Mouse (Mus musculus) hindbrain, postnatal 0 days (tissue): Measurements from ENCODE around the gene Usp3. TPM values are rescaled to one million over a fixed set of nuclear protein-coding genes. Genes with fewer than 3 reads are reported as not detected.

Experiments used
- ATAC-seq: fragments of 200-750 bp; cut with Nextera tagmentation; 2 replicates; pipeline ENCODE4 v1.8.0; 2017; ENCODE audit warnings: mild to moderate bottlenecking, moderate TSS enrichment, moderate library complexity
- DNase-seq: peaks from one replicate; pipeline ENCODE4 v3.0.0-alpha.2; 2015; ENCODE audit warnings: low spot score
- H3K27ac ChIP-seq: fragments of 300-500 bp; sonication (generic); 2 replicates; pipeline ENCODE4 v1.5.1; 2014; ENCODE audit warnings: mild to moderate bottlenecking
- H3K27me3 ChIP-seq: fragments of 300-500 bp; sonication (generic); 2 replicates; pipeline ENCODE4 v1.6.1; 2014; ENCODE audit warnings: low read length, mixed read lengths; ENCODE audit not compliant: insufficient read depth
- H3K36me3 ChIP-seq: fragments of 300-500 bp; sonication (generic); 2 replicates; pipeline ENCODE4 v1.6.1; 2014; ENCODE audit warnings: low read length, mixed read lengths; ENCODE audit not compliant: insufficient read depth
- H3K4me1 ChIP-seq: fragments of 300-500 bp; sonication (generic); 2 replicates; pipeline ENCODE4 v1.6.1; 2014; ENCODE audit warnings: antibody characterized with exemption, low read length, mixed read lengths; ENCODE audit not compliant: insufficient read depth
- H3K4me2 ChIP-seq: fragments of 300-500 bp; sonication (generic); 2 replicates; pipeline ENCODE4 v1.6.1; 2014; ENCODE audit warnings: low read depth, mild to moderate bottlenecking, low read length, moderate library complexity, mixed read lengths
- H3K4me3 ChIP-seq: fragments of 300-500 bp; sonication (generic); 2 replicates; pipeline ENCODE4 v1.5.1; 2014; ENCODE audit warnings: low read length
- H3K9ac ChIP-seq: fragments of 300-500 bp; sonication (generic); replicated peaks from 2 replicates; pipeline ENCODE4 v1.6.1; 2014; ENCODE audit warnings: mild to moderate bottlenecking, low read length, moderate library complexity, mixed read lengths
- H3K9me3 ChIP-seq: fragments of 300-500 bp; sonication (generic); 2 replicates; pipeline ENCODE4 v1.6.1; 2016; ENCODE audit warnings: low read length, mixed read lengths
- CTCF ChIP-seq: IDR thresholded peaks from 2 replicates; pipeline ENCODE4 v1.5.1; 2016; ENCODE audit warnings: antibody characterized with exemption, control low read depth, low read depth
- WGBS: fragments of 180-500 bp; shearing (Covaris S2); extraction: QIAGEN DNeasy Blood & Tissue Kit; methylation state at CpG from one replicate; pipeline ENCODE4 v1.1.7; 2014; 5-methylcytosine and 5-hydroxymethylcytosine counted together
- polyA plus RNA-seq: library from polyadenylated mRNA; unstranded; fragments of >200 nt; fragmentation: Nextera tagmentation; extraction: Ambion mirVana; gene quantifications from 2 replicates; pipeline ENCODE4 v1.2.1, GENCODE M21; 2015
- total RNA-seq: library from RNA; depleted of rRNA; stranded (reverse); fragments of >200 nt; gene quantifications from 2 replicates; pipeline ENCODE4 v1.2.3, GENCODE M21; 2014

The Usp3 gene
- total and polyA plus RNA-seq, 2 experiments from 2014 or later = 28.4 to 39.6 TPM

DNA sequence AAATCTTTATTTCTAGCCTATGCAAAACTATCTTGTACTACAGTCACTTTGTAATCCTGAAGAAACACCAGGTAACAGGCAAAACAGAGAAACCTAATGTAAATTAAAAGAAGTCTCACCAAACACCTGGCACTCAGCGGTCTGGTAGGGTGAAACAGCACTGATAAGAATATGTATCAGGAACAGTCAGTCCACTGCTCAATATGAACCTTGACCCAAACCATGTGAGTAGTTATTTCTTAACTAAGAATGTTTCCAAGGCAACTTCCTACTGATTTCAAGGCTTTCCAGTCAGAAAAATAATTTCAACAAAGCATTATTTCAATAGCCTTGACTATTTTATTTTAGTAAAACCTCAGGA is 17.1 kb downstream of the Usp3 start:
- Histone ChIP-seq H3K36me3 (no peaks in the 10 kb centered on the region), H3K4me3 (no peak overlapping the region), H3K4me2 (no peak overlapping the region), H3K27me3 (no peaks in the 10 kb centered on the region), H3K27ac (no peak overlapping the region), H3K9me3 (no peaks in the 10 kb centered on the region), H3K4me1 (no peaks in the 10 kb centered on the region), H3K9ac (no peak overlapping the region)
- DNase-seq (no peak), ATAC-seq (no peak)
- TF ChIP-seq CTCF = no peak
- 96% methylated on average over 1 of the region's 1 CpGs for WGBS

DNA sequence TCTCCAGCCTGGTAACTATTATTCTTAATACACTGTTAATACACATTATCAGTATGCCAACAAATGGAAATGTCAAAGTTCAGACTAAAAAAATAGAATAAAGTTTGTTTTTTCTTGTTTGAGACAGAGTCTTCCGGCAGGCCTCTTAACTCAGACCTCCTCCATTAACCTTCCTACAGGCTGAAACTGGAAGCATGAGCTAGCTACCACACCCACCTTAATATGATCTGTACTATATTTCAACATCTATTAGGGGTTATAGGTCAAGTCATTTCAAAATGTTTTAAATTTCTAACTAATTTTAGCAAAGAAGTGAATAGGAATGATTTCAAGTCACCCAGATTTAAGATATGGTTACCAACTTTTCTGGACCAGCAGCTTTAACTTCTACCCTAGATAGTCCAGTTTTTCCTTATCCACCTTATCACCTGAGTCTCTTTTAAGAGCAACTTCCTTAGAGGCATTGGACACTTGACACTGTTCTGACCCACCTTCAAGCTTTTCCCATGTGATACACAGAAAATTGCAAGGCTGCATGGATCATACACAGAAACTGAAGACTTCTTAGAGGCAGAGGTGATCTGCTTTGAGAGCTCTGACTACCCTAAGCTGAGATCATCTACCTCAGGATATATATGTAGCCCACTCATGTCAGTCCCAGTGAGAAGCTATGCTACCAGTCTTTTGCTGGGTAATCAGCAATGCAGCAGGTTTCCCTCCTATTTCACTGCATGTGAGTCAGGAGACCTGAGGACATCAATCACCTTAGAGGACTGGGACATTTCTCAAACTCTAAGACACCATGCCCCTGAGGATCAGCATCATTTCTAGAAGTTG is 17.7 kb downstream of the Usp3 start:
- H3K9me3 ChIP-seq = no peaks in the 10 kb centered on the region
- no peak overlapping the region for H3K9ac ChIP-seq
- no peak overlapping the region for H3K27ac ChIP-seq
- no peak overlapping the region for H3K4me3 ChIP-seq
- DNase-seq (no peak), ATAC-seq (no peak)
- TF ChIP-seq CTCF = no peak
- H3K4me2 ChIP-seq = no peak overlapping the region
- H3K36me3 ChIP-seq = no peaks in the 10 kb centered on the region
- no peaks in the 10 kb centered on the region for H3K4me1 ChIP-seq
- H3K27me3 ChIP-seq = no peaks in the 10 kb centered on the region
- WGBS = 89% methylated on average over 1 of the region's 1 CpGs

DNA sequence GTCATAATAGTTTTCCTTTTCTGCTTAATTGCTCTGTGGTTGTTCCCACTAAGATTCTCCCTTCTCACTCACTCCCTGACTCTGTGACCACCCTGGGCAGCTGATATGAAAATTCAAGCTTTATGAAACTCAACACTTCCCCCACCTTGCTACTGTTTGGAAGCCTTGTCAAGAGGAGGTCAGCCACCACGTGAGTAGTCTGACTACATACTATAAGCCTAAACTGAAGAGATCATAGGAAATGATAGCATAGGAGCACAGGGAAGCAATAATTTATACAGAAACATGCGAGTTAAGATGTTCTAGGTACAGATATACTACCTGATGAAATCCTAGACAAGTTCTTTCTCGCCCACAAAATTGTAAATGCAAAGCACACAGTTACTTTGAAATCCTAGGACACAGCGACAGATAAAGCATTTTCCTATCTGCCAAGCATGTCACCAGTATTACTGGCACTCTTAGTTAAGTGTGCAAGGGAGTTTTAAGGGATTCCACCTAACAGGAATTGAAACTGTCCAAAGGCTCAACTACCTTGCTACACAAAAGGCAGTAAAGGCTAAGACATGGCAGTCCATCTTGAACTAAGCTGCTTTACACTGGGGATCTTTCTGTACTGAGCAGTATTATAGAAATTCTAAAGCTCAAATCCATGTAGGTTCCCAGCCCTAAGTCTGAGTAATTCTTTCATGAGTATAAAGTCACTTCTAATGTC is 20.8 kb downstream of the Usp3 start:
- H3K27me3 ChIP-seq = no peaks in the 10 kb centered on the region
- 83% methylated on average over 4 of the region's 4 CpGs for WGBS
- no peaks in the 10 kb centered on the region for H3K4me1 ChIP-seq
- no peak for DNase-seq
- H3K4me2 ChIP-seq = no peak overlapping the region
- no peak overlapping the region for H3K9ac ChIP-seq
- no peak for ATAC-seq
- no peak for TF ChIP-seq CTCF
- H3K4me3 ChIP-seq = no peak overlapping the region
- H3K27ac ChIP-seq = no peak overlapping the region
- no peaks in the 10 kb centered on the region for H3K9me3 ChIP-seq
- H3K36me3 ChIP-seq = no peaks in the 10 kb centered on the region

DNA sequence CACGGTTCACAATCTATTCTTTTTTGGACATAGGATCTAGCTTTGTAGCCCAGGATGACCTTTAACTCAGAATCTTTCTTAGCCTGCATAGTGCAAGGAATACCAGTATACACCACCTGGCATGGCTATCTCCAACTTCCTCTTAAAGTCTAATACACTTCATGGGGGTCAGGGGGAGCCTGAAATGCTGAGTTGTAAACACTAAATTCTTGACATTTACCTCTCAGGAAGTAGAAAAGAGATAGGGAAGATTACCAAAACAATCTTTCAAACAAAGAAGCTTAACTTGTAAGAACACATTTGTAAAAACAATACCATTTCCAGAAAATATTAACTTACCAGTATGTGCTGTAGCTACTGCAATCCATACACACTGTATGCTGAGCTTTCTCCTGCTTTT is 30.7 kb downstream of the Usp3 start:
- TF ChIP-seq CTCF = no peak
- ATAC-seq = no peak

DNA sequence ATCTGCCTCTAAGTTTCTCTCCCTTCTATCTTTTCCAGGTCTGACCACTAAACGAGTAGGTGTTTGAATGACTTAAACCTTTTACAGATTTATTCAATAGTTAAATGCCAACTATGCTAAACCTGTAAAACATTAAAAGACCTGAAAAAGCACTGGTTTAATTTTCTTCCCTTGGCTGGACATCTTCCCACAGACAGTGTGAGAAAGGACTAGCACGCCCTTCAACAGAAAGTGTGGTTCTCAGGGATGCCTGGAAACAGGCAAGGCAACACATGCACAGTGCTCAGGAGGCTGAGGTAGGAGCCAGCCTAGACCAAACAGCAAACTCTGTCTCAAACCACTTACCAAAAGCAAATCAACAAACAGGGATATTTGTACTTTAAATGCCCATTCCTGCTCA is 31.4 kb downstream of the Usp3 start:
- no peak overlapping the region for H3K27ac ChIP-seq
- no peak overlapping the region for H3K9ac ChIP-seq
- no peak for DNase-seq
- H3K9me3 ChIP-seq = no peaks in the 10 kb centered on the region
- no peaks in the 10 kb centered on the region for H3K27me3 ChIP-seq
- no peak for ATAC-seq
- 90% methylated on average over 2 of the region's 2 CpGs for WGBS
- peaks cover 4% of the 10 kb centered on the region; the same call in 1 of the 2 replicates for H3K4me1 ChIP-seq
- no peak overlapping the region for H3K4me3 ChIP-seq
- no peaks in the 10 kb centered on the region for H3K36me3 ChIP-seq
- H3K4me2 ChIP-seq = no peak overlapping the region
- no peak for TF ChIP-seq CTCF

More for the DNA sequence above, 30.7 kb downstream of the Usp3 start:
- WGBS = 83% methylated on average over 1 of the region's 1 CpGs
- no peak for DNase-seq
- Histone ChIP-seq H3K36me3 (no peaks in the 10 kb centered on the region), H3K4me2 (no peak overlapping the region), H3K27me3 (no peaks in the 10 kb centered on the region), H3K9me3 (no peaks in the 10 kb centered on the region), H3K27ac (no peak overlapping the region), H3K4me3 (no peak overlapping the region), H3K9ac (no peak overlapping the region), H3K4me1 (peaks cover 4% of the 10 kb centered on the region; the same call in 1 of the 2 replicates)

DNA sequence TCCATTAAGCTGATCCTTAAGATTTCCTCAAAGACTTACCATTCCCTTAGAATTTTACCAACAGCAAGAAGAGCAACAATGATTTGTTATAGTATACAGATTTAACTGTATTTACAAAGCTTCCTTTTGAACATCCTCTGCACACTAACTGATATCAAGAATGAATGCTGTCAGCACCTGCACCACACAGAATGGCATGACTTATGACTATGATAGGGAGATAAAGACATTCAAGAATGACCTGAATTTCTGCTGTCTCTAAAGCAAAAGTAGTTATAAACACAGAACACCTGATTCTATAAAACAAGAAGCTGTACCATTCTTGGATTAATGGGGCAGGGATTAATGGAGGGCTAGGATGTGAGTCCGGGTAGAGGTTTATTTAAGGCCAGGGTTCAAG is 32.2 kb downstream of the Usp3 start:
- H3K9me3 ChIP-seq = no peaks in the 10 kb centered on the region
- ATAC-seq = no peak
- H3K9ac ChIP-seq = no peak overlapping the region
- no peak overlapping the region for H3K4me2 ChIP-seq
- H3K4me3 ChIP-seq = no peak overlapping the region
- no peak overlapping the region for H3K27ac ChIP-seq
- no peaks in the 10 kb centered on the region for H3K36me3 ChIP-seq
- peaks cover 4% of the 10 kb centered on the region; the same call in 1 of the 2 replicates for H3K4me1 ChIP-seq
- no peak for DNase-seq
- WGBS = 78% methylated on average over 1 of the region's 1 CpGs
- TF ChIP-seq CTCF = no peak
- no peaks in the 10 kb centered on the region for H3K27me3 ChIP-seq
